Mouse (Mus musculus) right cerebral cortex, adult 18-20 months (tissue): Measurements from ENCODE around the gene Fignl2.
A peak's percentile ranks its signal among the peaks of the same experiment; 100 is the strongest.
"Not testable (repeated sequence)": the region's sequence is repeated elsewhere in the genome, so short reads cannot be mapped to it uniquely, and the experiment has no call there.

Experiments used
- DNase-seq: peaks from one replicate; pipeline ENCODE4 v3.0.0; 2022; ENCODE audit warnings: mixed read lengths

Gene Fignl2

GRCm38 (mm10) chr15:101077813-101078730, at the start of gene Fignl2:
Gene Fignl2 (minus strand): TSS chr15:101078567.
- DNase-seq = no peak

GRCm38 (mm10) chr15:101126876-101127544, 48.6 kb upstream of the Fignl2 start:
- DNase-seq = no peak

- no peak for DNase-seq
Measured at GRCm38 (mm10) chr15:101125561-101125960, 47.2 kb upstream of the Fignl2 start.

GRCm38 (mm10) chr15:101123202-101123601, 44.8 kb upstream of the Fignl2 start:
- DNase-seq = no peak

- no peak for DNase-seq
Measured at GRCm38 (mm10) chr15:101122290-101122589, 43.9 kb upstream of the Fignl2 start.

DNA sequence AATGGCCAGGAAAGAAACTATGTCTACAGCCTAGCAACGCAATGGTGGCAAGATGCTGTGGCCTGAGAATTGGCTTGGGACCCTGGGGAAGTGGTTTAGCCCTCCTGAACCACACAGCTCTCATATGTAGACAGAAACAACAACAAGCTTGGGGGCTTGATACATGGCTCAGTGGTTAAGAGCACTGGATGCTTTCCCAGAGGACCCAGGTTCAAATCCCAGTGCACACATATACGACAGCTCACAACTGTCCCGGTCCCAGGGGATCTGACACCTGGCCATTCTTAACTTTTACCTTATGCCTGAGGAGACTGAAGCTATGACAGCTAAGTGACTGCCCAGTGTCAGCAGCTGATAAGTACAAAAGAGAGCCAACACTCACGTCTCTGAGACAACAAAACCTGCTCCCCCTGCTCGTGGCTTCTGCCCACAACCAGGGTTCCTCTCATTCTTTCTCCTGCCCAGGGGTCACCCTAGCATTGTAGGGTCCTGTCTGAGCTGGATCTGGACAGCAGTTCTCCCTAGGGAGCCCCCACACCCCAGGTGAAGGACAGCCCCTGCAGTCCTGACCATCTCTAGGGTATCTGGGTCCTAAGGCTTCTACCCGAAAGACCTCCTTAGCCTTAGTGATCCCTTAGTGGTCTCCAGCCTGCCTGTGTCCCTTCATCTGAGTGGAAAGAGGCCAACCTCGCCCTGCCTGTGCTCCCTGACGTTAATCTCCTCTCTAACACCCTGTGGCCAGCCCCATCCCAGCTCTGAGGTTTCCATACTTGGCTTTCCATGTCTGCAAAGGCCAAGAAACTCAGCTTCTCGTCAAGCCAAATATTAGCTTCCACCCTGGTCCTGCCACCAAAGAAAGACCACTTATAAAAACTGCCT, 43.3 kb upstream of the Fignl2 start:
- DNase-seq = no peak

DNA sequence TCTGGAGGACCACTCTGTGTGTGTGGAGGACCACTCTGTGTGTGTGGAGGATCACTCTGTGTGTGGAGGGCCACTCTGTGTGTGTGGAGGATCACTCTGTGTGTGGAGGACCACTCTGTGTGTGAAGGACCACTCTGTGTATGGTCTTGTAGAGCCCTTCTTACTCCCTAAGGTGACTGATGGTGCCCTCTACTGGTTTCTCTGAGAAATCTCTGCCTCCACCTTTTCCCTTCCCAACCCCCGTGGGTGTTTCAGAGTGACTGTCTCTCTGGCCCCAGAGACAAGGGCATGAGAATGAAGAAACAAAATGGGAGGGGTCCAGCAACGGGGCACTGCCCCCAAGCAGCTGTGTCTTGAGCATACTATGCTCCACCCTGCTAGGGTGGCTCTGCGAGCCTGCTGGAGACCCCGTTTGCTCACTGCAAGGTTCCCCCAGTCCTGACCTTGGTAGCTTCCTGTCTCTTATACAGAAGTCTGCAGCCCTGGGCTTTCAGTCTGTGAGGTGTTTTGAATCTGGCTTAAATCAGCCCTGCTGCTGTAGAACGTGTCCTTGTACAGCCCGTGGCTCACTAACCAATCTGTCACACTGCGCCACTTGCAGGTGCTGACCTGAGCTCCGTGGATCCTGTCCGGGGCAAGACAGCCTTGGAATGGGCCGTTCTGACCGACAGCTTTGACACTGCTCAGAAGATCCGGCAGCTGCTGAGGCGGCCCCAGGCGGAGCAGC, 40.2 kb upstream of the Fignl2 start:
- no peak for DNase-seq

- DNase-seq = no peak
Measured at GRCm38 (mm10) chr15:101115511-101116110, 37.2 kb upstream of the Fignl2 start, which contains the start of gene Ankrd33. Gene Ankrd33 (plus strand): TSS chr15:101115755.

- DNase-seq = not testable (repeated sequence)
Measured at GRCm38 (mm10) chr15:101113778-101114177, 35.4 kb upstream of the Fignl2 start.

GRCm38 (mm10) chr15:101113176-101113575, 34.8 kb upstream of the Fignl2 start:
- no peak for DNase-seq

- DNase-seq = no peak
Measured at GRCm38 (mm10) chr15:101107906-101108671, 29.7 kb upstream of the Fignl2 start.

DNA sequence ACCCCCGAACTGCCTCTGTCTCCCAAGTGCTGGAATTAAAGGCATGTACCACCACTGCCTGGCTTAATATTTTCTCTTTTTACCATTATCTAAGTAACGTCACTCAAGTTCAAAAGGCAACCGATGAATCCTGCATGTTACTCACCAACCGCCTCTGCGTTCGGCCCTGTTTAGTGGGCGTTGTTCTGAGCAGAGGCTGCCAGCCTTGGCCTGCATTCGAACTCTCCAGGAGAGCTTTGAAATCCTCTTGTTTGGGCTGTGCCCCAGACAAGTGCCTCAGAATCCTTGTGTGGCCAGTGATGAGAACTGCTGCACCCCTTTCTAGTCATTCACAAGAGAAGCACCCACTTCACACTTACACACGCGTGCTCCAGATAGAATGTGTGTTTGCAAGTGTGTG, 27.6 kb upstream of the Fignl2 start:
- peak; percentile 15 for DNase-seq

DNA sequence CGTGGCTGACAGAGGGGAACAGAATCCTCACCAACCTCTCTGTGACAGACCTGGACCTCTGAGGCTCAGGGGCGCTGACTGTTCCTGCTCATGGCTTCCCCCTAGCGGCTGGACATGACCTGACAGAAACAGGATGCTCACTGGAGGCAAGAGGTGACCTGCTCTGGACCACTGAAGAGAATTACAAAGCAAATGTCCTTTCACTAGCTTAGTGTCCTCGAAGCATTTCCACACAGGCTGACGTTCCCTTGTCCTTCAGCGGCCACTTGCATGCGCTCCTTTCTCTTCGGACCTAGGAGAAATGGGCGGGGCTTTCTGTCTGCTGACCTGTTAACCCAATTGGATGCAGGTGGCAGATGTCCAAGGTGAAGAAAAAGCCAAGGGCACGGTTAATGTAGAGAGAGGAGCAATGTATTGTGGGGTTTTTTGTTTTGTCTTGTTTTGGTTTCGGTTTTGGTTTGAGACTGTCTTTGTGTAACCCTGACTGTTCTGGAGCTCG, 27.2 kb upstream of the Fignl2 start:
- peak; percentile 64 for DNase-seq

GRCm38 (mm10) chr15:101103605-101104304, 25.4 kb upstream of the Fignl2 start:
- no peak for DNase-seq

DNA sequence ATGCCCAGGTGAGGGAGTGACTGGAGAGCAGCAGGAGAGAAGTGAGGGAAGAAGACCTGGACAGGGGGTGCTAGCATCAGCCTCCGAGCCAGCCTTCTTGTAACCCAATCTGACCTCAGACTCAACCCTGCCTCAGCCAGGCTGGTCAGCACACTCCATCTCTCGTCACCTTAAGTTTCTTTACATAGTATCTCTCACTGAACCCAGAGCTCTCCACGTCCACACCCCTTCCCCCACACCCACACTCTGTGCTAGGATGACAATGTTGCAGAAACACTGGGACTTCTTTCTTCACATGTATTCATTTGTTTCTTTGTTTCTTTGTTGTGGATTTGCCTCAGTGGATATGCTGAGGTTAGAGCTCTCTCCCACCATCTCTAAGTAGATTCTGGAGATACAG, 22.6 kb upstream of the Fignl2 start:
- no peak for DNase-seq

DNA sequence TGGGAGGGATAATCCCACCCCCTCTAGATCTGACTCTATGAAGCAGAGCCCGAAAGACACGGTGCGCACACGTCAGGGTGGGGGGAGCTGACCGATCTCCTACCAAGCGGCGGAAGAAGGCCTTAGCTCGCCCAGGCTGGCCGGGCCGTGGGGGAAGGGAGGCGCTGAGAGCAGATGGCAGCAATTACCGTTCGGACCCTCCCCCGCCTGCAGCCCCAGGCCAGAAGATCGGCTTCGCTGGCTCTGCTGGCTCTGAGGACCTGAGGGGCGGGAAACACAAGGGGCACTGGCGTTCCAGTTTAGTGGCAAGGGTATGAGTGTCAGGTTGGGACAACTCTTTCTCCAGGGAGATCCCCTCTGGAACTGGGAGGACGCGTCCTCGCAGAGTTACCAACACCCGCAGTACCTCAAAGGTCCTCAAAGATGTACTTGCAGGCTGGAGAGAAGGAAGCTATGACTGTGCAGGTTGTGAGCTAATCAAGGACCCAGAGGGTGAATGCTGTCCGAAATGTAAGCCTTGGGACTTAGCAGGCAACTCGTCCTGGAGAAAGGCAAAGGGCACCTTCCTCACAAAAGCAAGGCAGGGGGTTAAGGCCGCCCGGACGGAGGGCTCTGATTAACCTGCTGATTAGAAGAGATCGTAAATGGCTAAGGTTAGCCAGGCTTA, 19.8 kb upstream of the Fignl2 start:
- DNase-seq = no peak

- no peak for DNase-seq
Measured at GRCm38 (mm10) chr15:101095392-101095791, 17.0 kb upstream of the Fignl2 start.

DNA sequence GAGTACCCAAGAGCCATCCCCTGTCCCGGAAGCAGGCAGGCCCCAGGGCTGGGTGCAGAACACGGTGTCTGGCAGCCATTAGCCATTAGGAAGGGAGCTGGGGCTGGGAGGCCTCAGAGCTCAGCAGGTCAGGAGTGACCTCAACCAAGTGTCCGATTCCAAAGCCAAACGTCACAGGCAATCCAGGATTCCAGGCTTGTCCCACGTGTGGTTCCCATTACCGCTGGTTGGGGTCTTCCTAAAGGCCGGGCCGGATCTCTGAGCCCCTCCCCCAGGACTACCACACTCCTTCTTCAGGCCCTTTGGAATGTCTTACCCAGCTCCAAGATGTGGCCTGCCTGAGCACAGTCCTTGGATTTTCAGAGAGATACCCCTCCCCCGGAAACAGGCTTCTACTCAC, 16.6 kb upstream of the Fignl2 start:
- DNase-seq = no peak

GRCm38 (mm10) chr15:101093988-101094387, 15.6 kb upstream of the Fignl2 start:
- no peak for DNase-seq
